Comparison of ENCODE assay signal across 8 mouse cellular contexts in the genomic region with DNA sequence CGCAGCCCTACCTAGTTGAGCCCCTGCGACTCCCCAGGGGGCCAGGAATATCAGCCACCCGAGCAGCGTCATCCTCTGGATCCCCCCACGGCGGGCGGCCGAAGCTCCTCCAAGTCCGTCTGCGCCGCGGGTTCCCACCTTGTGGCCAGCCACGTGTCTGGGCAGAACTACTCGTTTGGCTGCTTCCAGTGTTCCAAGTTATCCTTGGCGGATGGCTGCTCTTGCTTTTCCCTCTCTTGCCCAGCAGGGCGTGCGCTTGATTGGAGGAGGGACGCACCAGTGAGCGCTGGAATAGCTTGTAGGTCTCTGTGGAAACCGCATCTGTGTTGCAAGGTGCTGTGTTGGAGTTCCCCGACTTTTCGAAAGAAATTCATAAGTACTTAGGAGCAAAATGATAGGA. TPM values are rescaled to one million over a fixed set of nuclear protein-coding genes. Genes with fewer than 3 reads are reported as not detected.
DNase-seq lines count a peak whose midpoint lies in the region; ATAC-seq and TF ChIP-seq lines count a peak whose summit lies in the region.

Gene Smpdl3b (minus strand): TSS at position 279 of the 400 bp plus-strand sequence.

- intact Hi-C loops in heart, postnatal 25 days (cut with DNase I) = no loop called here

- H3K4me3 ChIP-seq in E14TG2a.4 (replicated peaks; ENCODE audit: low read length) = peak within 1 kb of the TSS; percentile 70
- peak within 1 kb of the TSS; percentile 56 for H3K4me3 ChIP-seq in brown adipose tissue, adult 24 weeks (ENCODE audit: insufficient read depth, low read depth, low read length)
- H3K4me3 ChIP-seq in forebrain, postnatal 0 days (ENCODE audit: low read depth, low read length) = peak within 1 kb of the TSS; percentile 42
- H3K4me3 ChIP-seq in neural tube, embryonic 14.5 days (ENCODE audit: low read depth, low read length) = peak within 1 kb of the TSS; percentile 31

- under 1% methylated on average over 22 of the region's 22 CpGs for WGBS in forebrain, postnatal 0 days
- under 1% methylated on average over 22 of the region's 22 CpGs for WGBS in large intestine, adult 2 months
- WGBS in neural tube, embryonic 14.5 days = 2% methylated on average over 22 of the region's 22 CpGs

- peak within 1 kb of the TSS; percentile 44 for H3K9ac ChIP-seq in forebrain, postnatal 0 days
- H3K9ac ChIP-seq in neural tube, embryonic 14.5 days (replicated peaks; ENCODE audit: low read depth, low read length) = peak within 1 kb of the TSS; percentile 41; the same call in 1 of the 2 replicates

- TF ChIP-seq CTCF in E14TG2a.4 (conservative IDR thresholded peaks at IDR 0.05; ENCODE audit: low read length) = no peak
- TF ChIP-seq CTCF in forebrain, postnatal 0 days (IDR thresholded peaks at IDR 0.05; ENCODE audit: low read depth) = peak; percentile 72

- H3K4me1 ChIP-seq in E14TG2a.4 (replicated peaks; ENCODE audit: low read depth, low read length) = peaks cover 55% of the 10 kb centered on the region
- no peaks in the 10 kb centered on the region; the same call in 1 of the 2 replicates for H3K4me1 ChIP-seq in brown adipose tissue, adult 24 weeks (ENCODE audit: control insufficient read depth, insufficient read depth, insufficient read length, low read length)
- H3K4me1 ChIP-seq in forebrain, postnatal 0 days (ENCODE audit: insufficient read depth) = no peaks in the 10 kb centered on the region
- H3K4me1 ChIP-seq in neural tube, embryonic 14.5 days (ENCODE audit: control insufficient read depth, insufficient read depth, low read length) = 0 out of 2 replicates have a peak, but pooled peaks cover 2% of the 10 kb centered on the region

- H3K4me2 ChIP-seq in forebrain, postnatal 0 days (ENCODE audit: low read depth) = peak within 1 kb of the TSS; percentile 90
- peak within 1 kb of the TSS; percentile 67 for H3K4me2 ChIP-seq in neural tube, embryonic 14.5 days (ENCODE audit: low read depth, low read length)

- peak; percentile 93 for ATAC-seq in forebrain, postnatal 0 days
- ATAC-seq in neural tube, embryonic 14.5 days (ENCODE audit: low read depth) = peak; percentile 82; the same call in 1 of the 2 replicates

- H3K9me3 ChIP-seq in E14TG2a.4 (ENCODE audit: low read length) = peaks cover 4% of the 10 kb centered on the region; the same call in 1 of the 2 replicates
- H3K9me3 ChIP-seq in forebrain, postnatal 0 days (ENCODE audit: low read length) = no peaks in the 10 kb centered on the region
- H3K9me3 ChIP-seq in neural tube, embryonic 14.5 days (ENCODE audit: control insufficient read depth, low read length) = no peaks in the 10 kb centered on the region

- H3K36me3 ChIP-seq in E14TG2a.4 (ENCODE audit: insufficient read depth, low read length) = 0 out of 2 replicates have a peak, but pooled peaks cover 4% of the 10 kb centered on the region
- H3K36me3 ChIP-seq in forebrain, postnatal 0 days (ENCODE audit: insufficient read depth) = no peaks in the 10 kb centered on the region
- no peaks in the 10 kb centered on the region for H3K36me3 ChIP-seq in neural tube, embryonic 14.5 days (ENCODE audit: control insufficient read depth, insufficient read depth, low read length)

- peak; percentile 76 for DNase-seq in forebrain, postnatal 0 days
- DNase-seq in heart, postnatal 25 days (ENCODE audit: low spot score) = peak; percentile 70
- DNase-seq in large intestine, adult 2 months (ENCODE audit: low read depth, low spot score) = no peak
- DNase-seq in lung, adult 18-20 months = peak; percentile 83 to 85
- peak; percentile 33 for DNase-seq in urinary bladder, postnatal 10 days (ENCODE audit: low spot score)

- H3K27ac ChIP-seq in brown adipose tissue, adult 24 weeks (replicated peaks; ENCODE audit: low read depth, low read length) = peak within 1 kb of the TSS; percentile 49; the same call in 1 of the 2 replicates
- no peak within 1 kb of the TSS for H3K27ac ChIP-seq in forebrain, postnatal 0 days (ENCODE audit: low read depth, low read length)
- no peak within 1 kb of the TSS for H3K27ac ChIP-seq in neural tube, embryonic 14.5 days (ENCODE audit: low read depth, low read length)

- peaks cover 9% of the 10 kb centered on the region for H3K27me3 ChIP-seq in E14TG2a.4 (ENCODE audit: insufficient read depth, low read length)
- H3K27me3 ChIP-seq in forebrain, postnatal 0 days (ENCODE audit: insufficient read depth, low read length) = no peaks in the 10 kb centered on the region; the same call in none of the 2 replicates
- no peaks in the 10 kb centered on the region for H3K27me3 ChIP-seq in neural tube, embryonic 14.5 days (ENCODE audit: control insufficient read depth, insufficient read depth, low read length)

RNA-seq across cellular contexts. Expression of gene Smpdl3b, which starts in this region (rescaled TPM):
- polyA plus RNA-seq in brown adipose tissue, adult 24 weeks (2012; ENCODE audit: insufficient read depth, insufficient read length, missing spikeins) = 0.92 TPM in 1 of 2 replicates, not detected in the other
- total RNA-seq in forebrain, postnatal 0 days (2014; rRNA removed) = 0.54 and 0.57 TPM in 2 replicates
- polyA plus RNA-seq in forebrain, postnatal 0 days (2015; fragmentation: Nextera tagmentation; extraction: Ambion mirVana) = 0.89 and 1.1 TPM in 2 replicates
- total RNA-seq in heart, postnatal 25 days (2021) = under 1 TPM; 0.36 to 0.94 TPM
- 29.3 and 94.3 TPM in 2 replicates for polyA plus RNA-seq in large intestine, adult 2 months (2012; rRNA removed)
- 0.27 and 0.39 TPM in 2 replicates for polyA plus RNA-seq in neural tube, embryonic 14.5 days (2014; fragmentation: Nextera tagmentation; extraction: Ambion mirVana)

Comparison
In these comparisons a context has a peak if more than half of its experiments do, and no peak if none do; other contexts are left out.
1. RNA of gene Smpdl3b (polyA plus RNA-seq): 29.3 to 94.3 TPM in large intestine, adult 2 months; 0.89 to 1.1 TPM in forebrain, postnatal 0 days, 0.92 TPM in brown adipose tissue, adult 24 weeks and 0.27 to 0.39 TPM in neural tube, embryonic 14.5 days; every median in the first group is over 10 times any median in the second.
2. Peak in DNase-seq in heart, postnatal 25 days; RNA of the gene not detected or under 1 TPM.
3. Peak in ATAC-seq, H3K4me3 ChIP-seq, H3K9ac ChIP-seq and H3K4me2 ChIP-seq in neural tube, embryonic 14.5 days; RNA of the gene not detected or under 1 TPM.
4. Peak in every context shown above with its lines, with median percentiles within 50 percentile points of each other: H3K4me3 ChIP-seq.